Mouse (Mus musculus): Measurements from ENCODE around the gene Ckm. TPM values are rescaled to one million over a fixed set of nuclear protein-coding genes. Genes with fewer than 3 reads are reported as not detected.

Ckm gene
- polyA plus RNA-seq, 1 experiment from 2014 or later = not detected

GRCm38 (mm10) chr7:19456628-19457027 is 52.1 kb downstream of the Ckm start:
- 95% methylated on average over 7 of the region's 7 CpGs for WGBS
- no peak for ATAC-seq

GRCm38 (mm10) chr7:19457414-19458071 is 53.0 kb downstream of the Ckm start:
- peak overlapping the region; percentile 93 for H3K4me3 ChIP-seq (ENCODE audit: low read depth, low read length)
- H3K27ac ChIP-seq (ENCODE audit: low read depth, low read length) = peak overlapping the region; percentile 63; the same call in 1 of the 2 replicates
- peak overlapping the region; percentile 88 for H3K9ac ChIP-seq (ENCODE audit: low read length)
- peak overlapping the region; percentile 74 for H3K4me2 ChIP-seq (ENCODE audit: low read length)
- peak; percentile 2; the same call in 1 of the 2 replicates for ATAC-seq
- H3K4me1 ChIP-seq (ENCODE audit: control insufficient read depth, insufficient read depth, low read length) = peaks cover 13% of the 10 kb centered on the region
- H3K27me3 ChIP-seq (replicated peaks; ENCODE audit: control insufficient read depth, insufficient read depth, low read length) = no peaks in the 10 kb centered on the region
- 10% methylated on average over 14 of the region's 14 CpGs for WGBS
- H3K9me3 ChIP-seq (replicated peaks; ENCODE audit: control insufficient read depth, low read length) = no peaks in the 10 kb centered on the region
- no peak for DNase-seq (ENCODE audit: low spot score)
- peaks cover 12% of the 10 kb centered on the region; the same call in 1 of the 2 replicates for H3K36me3 ChIP-seq (ENCODE audit: control insufficient read depth, insufficient read depth, low read length)

More at GRCm38 (mm10) chr7:19456628-19457027, 52.1 kb downstream of the Ckm start:
- H3K9me3 ChIP-seq (replicated peaks; ENCODE audit: control insufficient read depth, low read length) = no peaks in the 10 kb centered on the region
- peaks cover 13% of the 10 kb centered on the region for H3K4me1 ChIP-seq (ENCODE audit: control insufficient read depth, insufficient read depth, low read length)
- no peaks in the 10 kb centered on the region for H3K27me3 ChIP-seq (replicated peaks; ENCODE audit: control insufficient read depth, insufficient read depth, low read length)
- H3K27ac ChIP-seq (ENCODE audit: low read depth, low read length) = no peak overlapping the region
- H3K4me3 ChIP-seq (ENCODE audit: low read depth, low read length) = no peak overlapping the region
- no peak overlapping the region for H3K9ac ChIP-seq (ENCODE audit: low read length)
- no peak for DNase-seq (ENCODE audit: low spot score)
- peak overlapping the region; percentile 74; the same call in 1 of the 2 replicates for H3K4me2 ChIP-seq (ENCODE audit: low read length)
- H3K36me3 ChIP-seq (ENCODE audit: control insufficient read depth, insufficient read depth, low read length) = peaks cover 13% of the 10 kb centered on the region; the same call in 1 of the 2 replicates

GRCm38 (mm10) chr7:19458072-19458486 is 53.5 kb downstream of the Ckm start:
- Histone ChIP-seq H3K4me1 (ENCODE audit: control insufficient read depth, insufficient read depth, low read length) (peaks cover 13% of the 10 kb centered on the region), H3K4me3 (ENCODE audit: low read depth, low read length) (peak overlapping the region; percentile 93), H3K27me3 (replicated peaks; ENCODE audit: control insufficient read depth, insufficient read depth, low read length) (no peaks in the 10 kb centered on the region), H3K36me3 (ENCODE audit: control insufficient read depth, insufficient read depth, low read length) (peaks cover 12% of the 10 kb centered on the region; the same call in 1 of the 2 replicates), H3K9me3 (replicated peaks; ENCODE audit: control insufficient read depth, low read length) (no peaks in the 10 kb centered on the region), H3K9ac (ENCODE audit: low read length) (peak overlapping the region; percentile 88), H3K27ac (ENCODE audit: low read depth, low read length) (peak overlapping the region; percentile 63; the same call in 1 of the 2 replicates), H3K4me2 (ENCODE audit: low read length) (peak overlapping the region; percentile 74)
- under 1% methylated on average over 31 of the region's 31 CpGs for WGBS
- ATAC-seq = peak; percentile 73
- DNase-seq (ENCODE audit: low spot score) = peak; percentile 66

- DNase-seq (ENCODE audit: low spot score) = peak; percentile 88
- WGBS = 2% methylated on average over 32 of the region's 42 CpGs
- peak within 1 kb of the TSS; percentile 82 for H3K27ac ChIP-seq (ENCODE audit: low read depth, low read length)
- ATAC-seq = peak; percentile 91
- peaks cover 7% of the 10 kb centered on the region; the same call in 1 of the 2 replicates for H3K36me3 ChIP-seq (ENCODE audit: control insufficient read depth, insufficient read depth, low read length)
- H3K9me3 ChIP-seq (replicated peaks; ENCODE audit: control insufficient read depth, low read length) = no peaks in the 10 kb centered on the region
- peak within 1 kb of the TSS; percentile 88 for H3K9ac ChIP-seq (ENCODE audit: low read length)
- H3K27me3 ChIP-seq (replicated peaks; ENCODE audit: control insufficient read depth, insufficient read depth, low read length) = no peaks in the 10 kb centered on the region
- H3K4me2 ChIP-seq (ENCODE audit: low read length) = peak within 1 kb of the TSS; percentile 74
- peak within 1 kb of the TSS; percentile 93 for H3K4me3 ChIP-seq (ENCODE audit: low read depth, low read length)
- H3K4me1 ChIP-seq (ENCODE audit: control insufficient read depth, insufficient read depth, low read length) = peaks cover 13% of the 10 kb centered on the region
Observed at GRCm38 (mm10) chr7:19458591-19459111, 54.1 kb downstream of the Ckm start, which contains the start of gene Mark4. Mark4 (minus strand) TSS chr7:19458821.

- 21% methylated on average over 6 of the region's 6 CpGs for WGBS
- Histone ChIP-seq H3K36me3 (ENCODE audit: control insufficient read depth, insufficient read depth, low read length) (peaks cover 7% of the 10 kb centered on the region; the same call in 1 of the 2 replicates), H3K4me2 (ENCODE audit: low read length) (peak overlapping the region; percentile 74), H3K27ac (ENCODE audit: low read depth, low read length) (peak overlapping the region; percentile 82), H3K4me1 (ENCODE audit: control insufficient read depth, insufficient read depth, low read length) (peaks cover 13% of the 10 kb centered on the region), H3K4me3 (ENCODE audit: low read depth, low read length) (peak overlapping the region; percentile 93), H3K9me3 (replicated peaks; ENCODE audit: control insufficient read depth, low read length) (no peaks in the 10 kb centered on the region), H3K9ac (ENCODE audit: low read length) (peak overlapping the region; percentile 88), H3K27me3 (replicated peaks; ENCODE audit: control insufficient read depth, insufficient read depth, low read length) (no peaks in the 10 kb centered on the region)
- ATAC-seq (no peak), DNase-seq (ENCODE audit: low spot score) (no peak)
Observed at GRCm38 (mm10) chr7:19459144-19459870, 54.7 kb downstream of the Ckm start.

- DNase-seq (ENCODE audit: low spot score) (no peak), ATAC-seq (no peak)
- 67% methylated on average over 1 of the region's 1 CpGs for WGBS
- Histone ChIP-seq H3K9ac (ENCODE audit: low read length) (no peak overlapping the region), H3K4me3 (ENCODE audit: low read depth, low read length) (no peak overlapping the region), H3K9me3 (replicated peaks; ENCODE audit: control insufficient read depth, low read length) (no peaks in the 10 kb centered on the region), H3K27me3 (replicated peaks; ENCODE audit: control insufficient read depth, insufficient read depth, low read length) (no peaks in the 10 kb centered on the region; the same call in none of the 2 replicates), H3K27ac (ENCODE audit: low read depth, low read length) (no peak overlapping the region), H3K4me1 (ENCODE audit: control insufficient read depth, insufficient read depth, low read length) (peaks cover 13% of the 10 kb centered on the region), H3K36me3 (ENCODE audit: control insufficient read depth, insufficient read depth, low read length) (peaks cover 7% of the 10 kb centered on the region; the same call in 1 of the 2 replicates), H3K4me2 (ENCODE audit: low read length) (no peak overlapping the region)
Observed at GRCm38 (mm10) chr7:19460500-19460899, 55.9 kb downstream of the Ckm start.

- Histone ChIP-seq H3K4me1 (ENCODE audit: control insufficient read depth, insufficient read depth, low read length) (peaks cover 13% of the 10 kb centered on the region), H3K4me3 (ENCODE audit: low read depth, low read length) (no peak overlapping the region), H3K27me3 (replicated peaks; ENCODE audit: control insufficient read depth, insufficient read depth, low read length) (no peaks in the 10 kb centered on the region; the same call in none of the 2 replicates), H3K9me3 (replicated peaks; ENCODE audit: control insufficient read depth, low read length) (no peaks in the 10 kb centered on the region), H3K4me2 (ENCODE audit: low read length) (no peak overlapping the region), H3K27ac (ENCODE audit: low read depth, low read length) (no peak overlapping the region), H3K36me3 (ENCODE audit: control insufficient read depth, insufficient read depth, low read length) (peaks cover 4% of the 10 kb centered on the region; the same call in 1 of the 2 replicates), H3K9ac (ENCODE audit: low read length) (no peak overlapping the region)
- DNase-seq (ENCODE audit: low spot score) (peak; percentile 85), ATAC-seq (no peak)
- WGBS = 12% methylated on average over 6 of the region's 6 CpGs
Observed at GRCm38 (mm10) chr7:19461488-19461887, 56.9 kb downstream of the Ckm start.

GRCm38 (mm10) chr7:19462443-19462842 is 57.9 kb downstream of the Ckm start:
- H3K4me1 ChIP-seq (ENCODE audit: control insufficient read depth, insufficient read depth, low read length) = peaks cover 6% of the 10 kb centered on the region
- DNase-seq (ENCODE audit: low spot score) (no peak), ATAC-seq (no peak)
- no peak overlapping the region for H3K9ac ChIP-seq (ENCODE audit: low read length)
- no peak overlapping the region for H3K4me3 ChIP-seq (ENCODE audit: low read depth, low read length)
- 58% methylated on average over 4 of the region's 4 CpGs for WGBS
- H3K36me3 ChIP-seq (ENCODE audit: control insufficient read depth, insufficient read depth, low read length) = no peaks in the 10 kb centered on the region
- no peak overlapping the region for H3K4me2 ChIP-seq (ENCODE audit: low read length)
- no peaks in the 10 kb centered on the region for H3K9me3 ChIP-seq (replicated peaks; ENCODE audit: control insufficient read depth, low read length)
- no peaks in the 10 kb centered on the region; the same call in none of the 2 replicates for H3K27me3 ChIP-seq (replicated peaks; ENCODE audit: control insufficient read depth, insufficient read depth, low read length)
- no peak overlapping the region for H3K27ac ChIP-seq (ENCODE audit: low read depth, low read length)
